Mouse (Mus musculus) small intestine, adult 2 months (tissue): Measurements from ENCODE around the gene Bcor.

Source experiments
- CTCF ChIP-seq: fragments of 200-500 bp; IDR thresholded peaks from 2 replicates; pipeline ENCODE4 v1.5.1; 2012; ENCODE audit warnings: low read depth, mild to moderate bottlenecking, control low read depth, inconsistent platforms, low read length, moderate library complexity, mixed read lengths; ENCODE audit not compliant: insufficient replicate concordance, insufficient read length; ENCODE audit errors: extremely low read depth
- POLR2A ChIP-seq: fragments of 200-500 bp; IDR thresholded peaks from 2 replicates; pipeline ENCODE4 v1.6.1; 2012; ENCODE audit warnings: low read depth, mild to moderate bottlenecking, control low read depth, inconsistent platforms, low read length, moderate library complexity

DNA sequence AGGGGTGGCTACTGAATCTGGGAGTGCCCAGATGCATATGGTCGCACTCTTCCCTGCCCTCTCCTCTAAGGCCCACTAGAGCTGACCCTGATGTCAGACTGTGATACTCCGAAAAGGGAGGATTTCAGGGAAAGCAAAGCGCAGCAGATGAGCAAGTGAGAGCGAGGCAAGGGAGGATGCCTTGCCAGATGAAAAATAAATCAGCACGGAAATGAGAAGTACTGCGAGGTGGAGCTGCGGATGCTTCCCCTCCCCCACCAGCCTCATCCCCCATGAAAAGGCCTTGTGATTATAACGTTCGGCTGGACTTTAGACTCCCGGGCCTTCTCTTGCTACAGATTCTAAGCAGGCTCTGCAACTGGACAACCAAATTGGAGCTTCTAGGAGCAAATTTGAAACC, 76.5 kb downstream of the Bcor start:
- TF ChIP-seq POLR2A, result no peak
- no peak for TF ChIP-seq CTCF
